Mouse (Mus musculus) E14TG2a.4 (cell line): ENCODE data around the gene Wdr38.

ENCODE experiments used
- CTCF ChIP-seq: conservative IDR thresholded peaks from 2 replicates; pipeline ENCODE4 v1.5.1; 2014; ENCODE audit warnings: low read length
- NANOG ChIP-seq: IDR thresholded peaks from 2 replicates; pipeline ENCODE4 v1.6.1; 2014; ENCODE audit warnings: borderline replicate concordance, low read length, mixed read lengths
- POU5F1 ChIP-seq: IDR thresholded peaks from 2 replicates; pipeline ENCODE4 v1.6.1; 2014; ENCODE audit warnings: low read length, borderline replicate concordance

DNA sequence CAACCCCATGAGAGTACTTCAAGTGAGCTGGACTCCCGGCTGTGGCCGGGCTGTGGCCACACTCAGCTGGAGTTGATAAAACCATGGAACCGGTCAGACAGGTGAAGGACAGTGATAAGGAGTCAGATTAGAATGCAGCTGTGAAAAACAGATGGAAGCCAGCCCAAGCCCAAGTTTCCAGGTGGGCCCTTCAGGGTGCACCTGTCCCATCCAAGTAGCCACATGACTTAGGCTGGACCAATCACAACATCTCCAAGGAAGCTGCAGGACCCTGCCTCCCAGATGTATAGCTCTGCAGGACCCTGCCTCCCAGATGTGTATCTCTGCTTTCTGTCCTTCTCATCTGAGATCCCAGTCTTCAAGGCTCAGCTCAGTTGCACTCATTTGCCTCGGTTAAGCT, 5.3 kb upstream of the Wdr38 start:
- TF ChIP-seq CTCF, result no peak
- no peak for TF ChIP-seq NANOG
- no peak for TF ChIP-seq POU5F1
